Mouse (Mus musculus): ENCODE data around the gene Tada2a.

DNA sequence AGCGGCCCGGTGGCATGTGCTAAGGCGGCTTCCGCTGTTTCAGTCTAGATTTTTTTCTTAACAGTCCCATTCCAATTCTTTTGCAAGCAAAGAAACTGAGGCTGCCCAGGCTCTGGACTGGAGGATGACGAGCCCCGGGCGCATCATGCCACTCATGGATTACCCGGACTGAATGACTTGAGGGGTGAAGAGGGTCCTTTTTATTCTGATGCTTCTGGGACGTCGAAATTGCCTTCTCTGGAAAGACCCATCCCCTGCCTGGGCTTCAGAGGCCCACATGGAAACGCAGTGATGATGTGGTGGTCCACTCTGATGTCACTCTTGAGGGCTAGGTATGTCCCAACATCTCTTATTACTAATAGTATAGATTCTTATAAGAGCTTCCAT, 392 bp upstream of the Tada2a start:
- TF ChIP-seq CTCF (IDR thresholded peaks at IDR 0.05; ENCODE audit: low read depth, low read length) (no peak), POLR2A (IDR thresholded peaks at IDR 0.05; ENCODE audit: extremely low read depth, insufficient read depth, low read length) (no peak)
